Mouse (Mus musculus) myocyte (in vitro differentiated cells): ENCODE data around the gene Hat1.

Source experiments
- E2F4 ChIP-seq: IDR thresholded peaks from one replicate; pipeline ENCODE4 v1.6.1; 2011; ENCODE audit warnings: mild to moderate bottlenecking, control low read depth, moderate library complexity; ENCODE audit not compliant: insufficient read depth
- MAX ChIP-seq: IDR thresholded peaks from one replicate; pipeline ENCODE4 v1.6.1; 2011; ENCODE audit warnings: low read depth, mild to moderate bottlenecking, control low read depth
- MYOD1 ChIP-seq, 3 experiments: IDR thresholded peaks; one replicate each; pipeline ENCODE4 v1.6.1; 2011; ENCODE audit warnings: control low read depth in 2 of 3, low read depth in 2 of 3, mild to moderate bottlenecking in 2 of 3, moderate library complexity in 1 of 3; ENCODE audit not compliant: insufficient read length in 2 of 3, control insufficient read depth in 1 of 3
- POLR2A ChIP-seq: IDR thresholded peaks from one replicate; pipeline ENCODE4 v1.6.1; 2011; ENCODE audit warnings: low read depth, mild to moderate bottlenecking, control low read depth, moderate library complexity; ENCODE audit not compliant: insufficient read length
- TCF12 ChIP-seq: IDR thresholded peaks from one replicate; pipeline ENCODE4 v1.6.1; 2011; ENCODE audit warnings: mild to moderate bottlenecking, control low read depth; ENCODE audit not compliant: poor library complexity, insufficient read depth, severe bottlenecking

DNA sequence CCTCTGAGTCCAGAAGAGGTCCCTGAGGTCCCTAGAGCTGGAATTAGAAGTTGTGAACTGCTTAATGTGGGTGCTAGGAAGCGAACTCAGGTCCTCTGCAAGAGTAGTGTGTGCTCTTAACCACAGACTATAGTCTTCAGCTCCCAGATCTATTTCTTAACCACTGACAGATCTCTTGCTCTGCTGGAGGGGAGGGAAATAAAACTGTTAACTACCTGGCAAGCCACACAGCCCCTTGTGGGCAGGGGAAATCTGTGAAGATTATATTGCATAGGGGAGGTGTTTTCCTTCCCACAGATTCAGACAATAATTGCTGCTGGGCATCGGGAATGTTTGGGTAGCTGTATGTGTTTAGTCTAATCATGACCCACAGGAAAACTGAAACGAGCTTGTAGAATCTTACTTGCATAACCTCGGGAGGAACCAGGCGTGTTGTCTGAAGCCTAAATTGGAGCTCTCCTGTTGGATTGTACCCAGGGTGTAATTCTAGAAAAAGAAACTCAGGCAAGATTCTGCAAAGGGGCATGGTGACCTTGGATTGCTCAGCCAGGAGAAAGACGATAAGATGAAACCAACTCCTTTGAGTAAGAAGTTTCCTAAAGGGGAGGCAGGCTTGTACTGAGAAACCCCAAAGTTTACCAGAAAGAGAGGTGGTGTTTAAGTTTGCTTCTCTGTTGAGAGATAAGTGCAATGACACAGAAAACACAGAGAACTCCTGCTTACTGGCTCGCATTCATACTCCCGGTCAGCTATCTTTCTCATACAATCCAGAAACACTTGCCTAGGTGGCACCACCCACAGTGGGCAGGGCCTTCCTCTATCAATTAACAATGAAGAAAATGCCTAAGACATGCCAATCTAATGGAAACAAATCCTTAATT lies 14.2 kb upstream of the Hat1 start:
- TF ChIP-seq POLR2A = no peak
- TF ChIP-seq E2F4 = no peak
- no peak for TF ChIP-seq MYOD1 (IDR thresholded peaks at IDR 0.05; ENCODE audit: control insufficient read depth in 1 of 3, insufficient read length in 2 of 3, low read depth in 2 of 3)
- TF ChIP-seq MAX = no peak
- no peak for TF ChIP-seq TCF12
